Mouse (Mus musculus) kidney, adult 18-20 months (tissue): ENCODE results near the gene Acacb.
A peak's percentile ranks its signal among the peaks of the same experiment; 100 is the strongest.

Experiments
- DNase-seq: peaks from one replicate; pipeline ENCODE4 v3.0.0; 2021

The Acacb gene

DNA sequence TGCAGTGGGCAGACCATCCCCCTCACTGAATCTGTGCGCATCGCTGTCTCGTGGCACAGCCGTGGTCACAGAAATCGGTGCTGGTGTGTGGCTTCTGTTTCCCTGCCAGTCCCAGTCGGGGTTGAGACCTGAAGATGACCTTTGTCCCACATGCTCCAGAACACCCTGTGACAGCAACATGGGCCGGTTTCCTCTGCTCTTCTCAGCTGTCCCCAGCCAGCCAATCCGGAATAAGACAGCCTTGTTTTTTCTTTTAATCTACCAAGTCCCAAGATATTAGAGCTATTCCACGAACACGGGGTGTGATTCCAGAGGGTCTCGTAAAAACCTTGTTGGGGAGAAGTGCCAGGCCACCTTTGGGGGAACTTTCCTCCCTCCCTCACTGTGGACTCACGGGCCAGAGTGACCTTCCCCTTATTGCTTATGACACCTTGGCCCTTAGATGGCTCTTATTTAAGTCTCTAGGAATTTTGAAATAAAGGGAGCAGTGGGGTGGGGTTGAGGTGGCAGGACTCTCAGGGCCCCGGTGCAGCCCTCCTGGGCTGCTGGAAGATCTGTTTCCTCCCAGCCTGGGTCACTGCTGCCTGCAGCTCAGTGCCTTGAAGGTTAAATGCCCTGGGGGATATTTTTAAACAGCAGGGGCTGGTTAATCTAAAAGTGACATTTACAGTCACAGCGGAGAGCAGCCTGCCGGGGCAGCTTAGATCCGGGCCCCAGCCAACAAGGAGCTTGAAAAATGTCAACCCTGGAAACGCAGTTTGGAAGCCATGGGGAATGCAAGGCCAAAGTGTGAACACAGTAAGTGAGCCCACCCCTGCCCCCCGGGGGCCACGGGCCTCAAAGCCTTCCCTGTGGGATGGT, at the start of gene Acacb:
Gene Acacb (plus strand): TSS at position 508 of the 861 bp plus-strand sequence.
- peak; percentile 48 for DNase-seq

- peak; percentile 94 for DNase-seq
Measured at GRCm38 (mm10) chr5:114099709-114100389, 46.5 kb upstream of the Acacb start.

GRCm38 (mm10) chr5:114100390-114101099, 45.8 kb upstream of the Acacb start:
- DNase-seq: no peak

DNA sequence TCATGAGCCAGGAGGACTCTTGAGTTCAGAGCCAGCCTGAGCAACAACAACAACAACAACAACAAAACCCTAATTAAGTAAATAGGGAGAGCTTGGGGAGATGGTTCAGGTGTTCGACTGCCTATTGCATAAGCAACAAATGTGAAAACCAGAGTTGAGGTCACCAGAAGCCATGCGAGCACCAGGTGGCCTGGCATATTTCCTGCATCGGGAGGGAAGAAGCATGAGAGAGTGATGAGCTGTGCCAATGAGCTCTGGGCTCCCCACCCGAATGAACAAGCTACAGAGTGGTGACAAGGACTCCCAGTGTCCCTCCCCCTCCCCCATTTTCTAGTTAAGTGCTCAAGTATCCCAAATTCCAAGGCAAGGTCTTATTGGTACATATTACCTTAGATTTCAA, 44.5 kb upstream of the Acacb start:
- DNase-seq: no peak

DNA sequence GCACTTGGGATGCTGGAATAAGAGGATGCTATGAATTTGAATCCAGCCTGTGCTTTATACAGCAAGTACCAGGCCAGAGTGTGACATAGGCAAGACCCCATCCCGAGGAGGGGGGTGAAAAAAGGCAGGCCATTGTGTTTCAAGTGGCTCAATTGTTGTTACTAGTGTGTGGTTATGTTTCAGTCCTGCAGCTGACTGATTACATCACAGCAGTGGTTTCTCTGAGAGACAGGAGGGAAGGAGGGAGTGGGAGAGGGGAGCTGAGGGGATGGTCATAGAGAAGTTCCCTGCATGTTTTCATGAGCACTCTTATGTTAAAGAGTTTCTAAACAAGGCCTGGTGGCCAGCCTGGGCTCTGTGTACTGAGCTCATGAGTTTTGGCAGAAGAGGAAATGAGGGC, 43.5 kb upstream of the Acacb start:
- no peak for DNase-seq

GRCm38 (mm10) chr5:114106391-114106935, 39.9 kb upstream of the Acacb start:
- no peak for DNase-seq

DNA sequence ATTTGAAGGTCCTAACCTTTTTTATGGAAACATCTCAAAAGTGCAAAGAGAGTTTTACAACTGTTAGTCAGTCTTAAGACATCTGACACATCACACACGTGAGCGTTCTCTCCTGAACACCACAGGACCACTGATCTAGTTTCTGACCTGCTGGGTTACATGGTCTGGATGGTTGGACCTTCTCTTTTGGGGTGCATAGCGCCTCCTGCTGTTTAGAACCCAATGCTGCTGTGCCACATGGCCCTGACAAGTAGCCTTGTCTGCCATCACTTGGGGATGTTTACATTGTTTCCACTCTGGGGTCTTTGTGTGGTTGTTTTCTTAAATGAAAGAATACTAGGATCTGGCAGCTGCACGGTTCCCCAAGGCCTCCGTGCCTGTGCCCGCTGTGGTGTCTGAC, 33.0 kb upstream of the Acacb start:
- no peak for DNase-seq

GRCm38 (mm10) chr5:114115030-114115429, 31.3 kb upstream of the Acacb start:
- no peak for DNase-seq

GRCm38 (mm10) chr5:114116586-114116985, 29.7 kb upstream of the Acacb start:
- no peak for DNase-seq

DNA sequence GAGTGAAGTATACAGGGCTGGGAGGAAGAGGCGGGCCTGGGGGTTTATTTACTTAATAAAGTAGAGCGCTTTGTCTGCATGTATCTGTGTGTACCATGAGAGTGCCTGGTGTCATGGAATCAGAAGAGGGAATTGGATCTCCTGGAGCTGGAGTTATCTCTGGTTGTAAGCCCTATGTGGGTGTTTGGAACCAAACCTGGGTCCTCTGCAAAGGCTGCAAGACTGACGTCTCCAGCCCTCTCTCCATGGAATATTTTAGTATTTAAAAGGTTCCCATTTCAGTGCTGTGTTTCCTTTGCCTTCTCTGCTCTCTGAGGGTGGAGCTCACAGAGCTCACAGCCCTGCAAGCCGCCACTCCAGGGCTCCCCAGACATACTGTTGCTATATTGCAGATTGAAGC, 26.5 kb upstream of the Acacb start:
- DNase-seq: no peak

- no peak for DNase-seq
Measured at GRCm38 (mm10) chr5:114126008-114126407, 20.3 kb upstream of the Acacb start.

- DNase-seq: no peak
Measured at GRCm38 (mm10) chr5:114126499-114127244, 19.7 kb upstream of the Acacb start.

DNA sequence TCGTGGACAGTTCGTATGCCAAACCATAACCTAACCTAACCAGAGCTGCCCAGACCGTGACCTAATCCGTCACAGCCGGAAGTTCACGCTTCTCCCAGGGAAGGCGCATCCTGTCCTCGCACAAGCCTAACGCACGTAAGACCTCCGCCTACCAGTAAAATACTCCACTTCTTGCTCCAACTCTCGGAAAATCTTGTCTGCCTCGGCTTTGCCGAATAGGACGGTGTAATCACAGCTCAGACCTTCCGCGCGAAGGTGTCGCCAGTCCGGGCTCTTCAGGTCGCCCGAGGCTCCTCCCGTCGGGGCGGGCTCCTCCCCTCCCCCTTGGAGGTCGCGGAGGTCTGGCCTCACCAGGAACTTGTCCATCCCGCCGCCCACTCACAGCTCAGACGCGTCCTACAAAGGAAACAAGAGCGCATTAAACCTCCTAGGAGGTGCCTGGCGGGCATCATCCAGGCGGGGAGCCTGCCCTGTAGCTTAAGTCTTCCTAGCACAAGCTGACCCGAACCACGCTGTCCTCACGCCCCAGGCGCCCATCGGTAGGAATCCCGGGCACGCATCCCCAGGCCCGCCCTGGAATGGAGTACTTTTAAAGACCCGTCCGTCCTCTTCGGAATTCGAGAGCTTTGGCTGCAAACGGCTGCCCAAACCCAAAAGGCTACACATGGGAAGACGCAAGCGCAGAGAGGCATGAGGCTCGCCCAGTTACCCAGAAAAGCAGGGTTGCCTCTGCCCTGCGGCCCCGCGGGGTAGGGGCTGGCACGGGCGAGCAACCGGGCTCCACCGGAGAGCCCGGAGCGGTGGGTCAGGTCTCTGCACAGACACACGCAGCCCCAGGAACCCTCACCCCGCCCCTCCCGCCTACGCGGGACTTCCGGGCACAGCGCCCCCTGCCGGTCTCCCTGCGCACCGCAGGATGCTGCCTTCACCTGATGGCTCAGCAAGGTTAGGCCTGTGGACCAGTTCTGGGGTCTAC, 18.7 kb upstream of the Acacb start, which contains the start of gene Alkbh2:
Gene Alkbh2 (minus strand): TSS at position 845 of the 976 bp plus-strand sequence.
- DNase-seq: peak; percentile 87

DNA sequence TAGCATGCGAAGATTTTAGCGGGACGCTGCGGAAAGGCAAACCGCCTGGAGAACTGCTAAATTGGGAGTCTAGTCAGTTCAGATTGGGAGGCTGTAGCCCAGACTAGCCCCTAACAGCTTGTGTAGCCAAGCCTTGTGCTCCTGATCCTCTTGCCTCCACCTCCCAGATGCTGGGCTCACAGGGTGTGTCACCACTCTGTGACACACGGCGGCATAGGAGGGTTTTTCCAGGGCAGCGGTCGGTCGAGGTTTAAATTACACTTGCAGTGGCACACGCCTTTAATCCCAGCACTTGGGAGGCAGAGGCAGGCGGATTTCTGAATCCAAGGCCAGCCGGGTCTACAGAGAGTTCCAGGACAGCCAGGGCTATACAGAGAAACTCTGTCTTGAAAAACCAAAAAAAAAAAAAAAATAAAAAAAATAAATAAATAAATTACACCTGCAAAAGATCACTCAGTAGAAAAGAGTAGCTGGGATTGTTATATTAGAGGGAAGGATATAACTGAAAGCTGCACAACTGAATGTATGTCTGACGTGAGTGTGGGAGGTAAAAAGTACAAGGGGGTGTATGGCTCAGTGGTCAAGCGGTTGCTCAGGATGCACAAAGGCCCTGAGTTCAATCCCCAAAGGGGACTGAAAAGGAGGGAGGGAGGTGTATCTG, 16.7 kb upstream of the Acacb start:
- no peak for DNase-seq

- no peak for DNase-seq
Measured at GRCm38 (mm10) chr5:114130211-114130605, 16.1 kb upstream of the Acacb start, which contains the start of gene Ung. TSS of gene Ung (plus strand) at chr5:114130386.

GRCm38 (mm10) chr5:114130698-114131520, 15.4 kb upstream of the Acacb start:
- peak; percentile 96 for DNase-seq

DNA sequence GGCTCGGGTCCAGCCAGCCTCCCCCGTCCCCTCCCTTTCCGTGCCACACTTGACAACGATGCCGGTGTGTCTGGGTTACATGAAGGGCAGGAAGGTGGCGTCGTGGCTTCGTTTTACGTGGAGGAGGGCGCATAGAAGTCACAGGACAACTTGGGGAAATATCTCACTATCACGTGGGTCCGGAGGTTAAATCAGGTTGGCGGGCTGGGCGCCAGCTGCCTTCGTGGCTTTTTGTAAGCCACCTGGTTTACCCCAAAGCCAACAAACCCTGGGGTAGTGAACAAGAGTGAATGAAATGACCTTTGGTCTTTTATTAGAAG, 14.9 kb upstream of the Acacb start:
- peak; percentile 68 for DNase-seq

DNA sequence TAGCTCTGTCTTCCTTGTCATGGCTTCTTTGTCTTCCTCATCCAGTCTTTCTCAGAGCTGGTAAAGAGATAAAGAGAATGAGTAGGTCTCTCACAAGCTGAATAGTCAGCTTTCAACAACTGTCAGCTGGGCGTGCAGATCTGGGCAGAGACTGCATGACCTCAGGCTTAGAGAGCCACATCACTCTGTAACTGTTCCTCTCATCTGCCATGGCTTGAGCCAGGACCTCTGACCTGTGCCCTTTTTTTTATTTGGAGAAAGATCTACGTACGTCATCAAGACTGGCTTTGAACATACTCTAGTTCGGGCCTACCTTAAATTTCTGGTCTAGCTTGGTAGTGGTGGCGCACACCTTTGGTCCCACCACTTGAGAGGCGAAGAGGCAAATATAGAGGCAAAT, 13.5 kb upstream of the Acacb start:
- no peak for DNase-seq

GRCm38 (mm10) chr5:114134091-114134534, 12.2 kb upstream of the Acacb start:
- peak; percentile 65 for DNase-seq

DNA sequence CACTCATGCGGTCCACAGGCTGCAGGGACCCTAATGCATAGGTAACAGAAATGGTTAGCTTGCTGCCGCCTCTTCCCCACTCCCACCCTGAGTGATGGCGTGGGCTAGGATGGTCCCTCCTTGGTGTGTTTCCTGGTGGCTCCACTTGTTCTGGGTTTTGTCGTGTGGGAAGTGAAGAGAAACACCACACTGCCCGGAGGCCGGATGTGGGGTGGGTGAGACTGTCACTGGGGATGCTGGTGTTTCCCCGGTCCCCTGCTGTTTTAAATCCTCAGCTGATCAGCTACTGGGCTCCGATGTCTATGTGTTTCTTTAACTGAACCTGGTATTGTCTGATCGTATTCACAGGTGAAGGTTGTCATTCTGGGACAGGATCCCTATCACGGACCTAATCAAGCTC, 10.8 kb upstream of the Acacb start:
- DNase-seq: no peak
